Mouse (Mus musculus) spleen, postnatal 0 days (tissue): ENCODE measurements around the gene Dhx38. TPM values are rescaled to one million over a fixed set of nuclear protein-coding genes. Genes with fewer than 3 reads are reported as not detected.

Experiments used
- polyA plus RNA-seq: library from polyadenylated mRNA; unstranded; fragments of >200 nt; fragmentation: Nextera tagmentation; extraction: Ambion mirVana; gene quantifications from 2 replicates; pipeline ENCODE4 v1.2.1, GENCODE M21; 2015

Gene Dhx38
- 12.2 and 13.1 TPM in 2 replicates for polyA plus RNA-seq

GRCm38 (mm10) chr8:109565498-109566333 lies at the start of gene Dhx38, which contains the start of gene Txnl4b:
Gene Dhx38 (minus strand): TSS chr8:109565861.
Gene Txnl4b (plus strand): TSS chr8:109565892.

GRCm38 (mm10) chr8:109614243-109615210 lies 48.9 kb upstream of the Dhx38 start, which contains the start of gene Pkd1l3:
Gene Pkd1l3 (plus strand): TSS chr8:109614517.

GRCm38 (mm10) chr8:109608271-109609152 lies 42.9 kb upstream of the Dhx38 start, which contains the start of gene Dhodh:
Gene Dhodh (minus strand): TSS chr8:109608673.

GRCm38 (mm10) chr8:109578900-109579301 lies 13.2 kb upstream of the Dhx38 start, which contains the start of gene Hp:
Gene Hp (minus strand): TSS chr8:109579172.

Other genes starting within 250 kb of the Dhx38 start
- gene Pmfbp1, start 71.8 kb downstream of the Dhx38 start, polyA plus RNA-seq = 0.05 TPM in 1 of 2 replicates, not detected in the other
- gene Txnl4b, start within 50 bp of the Dhx38 start, polyA plus RNA-seq = 14.8 and 16.3 TPM in 2 replicates
- gene Hp, start 13.3 kb upstream of the Dhx38 start, polyA plus RNA-seq = 119 and 151 TPM in 2 replicates
- gene Dhodh, start 42.8 kb upstream of the Dhx38 start, polyA plus RNA-seq = 22.0 and 23.6 TPM in 2 replicates
- 0.62 and 0.82 TPM in 2 replicates for gene Pkd1l3, start 48.7 kb upstream of the Dhx38 start, polyA plus RNA-seq
- gene Ist1, start 127.4 kb upstream of the Dhx38 start, polyA plus RNA-seq = 52.7 and 60.5 TPM in 2 replicates
- gene Zfp821, start 139.7 kb upstream of the Dhx38 start, polyA plus RNA-seq = 9.2 and 10.5 TPM in 2 replicates
- gene Atxn1l, start 171.9 kb upstream of the Dhx38 start, polyA plus RNA-seq = 2.8 and 3.3 TPM in 2 replicates
- 15.9 and 17.2 TPM in 2 replicates for gene Ap1g1, start 212.7 kb upstream of the Dhx38 start, polyA plus RNA-seq